Mouse (Mus musculus): Measurements from ENCODE around the gene Cct7. TPM values are rescaled to one million over a fixed set of nuclear protein-coding genes. Genes with fewer than 3 reads are reported as not detected.
A peak's percentile ranks its signal among the peaks of the same experiment; 100 is the strongest.

Gene Cct7
- polyA plus RNA-seq, 1 experiment from 2014 or later, result 672 TPM

DNA sequence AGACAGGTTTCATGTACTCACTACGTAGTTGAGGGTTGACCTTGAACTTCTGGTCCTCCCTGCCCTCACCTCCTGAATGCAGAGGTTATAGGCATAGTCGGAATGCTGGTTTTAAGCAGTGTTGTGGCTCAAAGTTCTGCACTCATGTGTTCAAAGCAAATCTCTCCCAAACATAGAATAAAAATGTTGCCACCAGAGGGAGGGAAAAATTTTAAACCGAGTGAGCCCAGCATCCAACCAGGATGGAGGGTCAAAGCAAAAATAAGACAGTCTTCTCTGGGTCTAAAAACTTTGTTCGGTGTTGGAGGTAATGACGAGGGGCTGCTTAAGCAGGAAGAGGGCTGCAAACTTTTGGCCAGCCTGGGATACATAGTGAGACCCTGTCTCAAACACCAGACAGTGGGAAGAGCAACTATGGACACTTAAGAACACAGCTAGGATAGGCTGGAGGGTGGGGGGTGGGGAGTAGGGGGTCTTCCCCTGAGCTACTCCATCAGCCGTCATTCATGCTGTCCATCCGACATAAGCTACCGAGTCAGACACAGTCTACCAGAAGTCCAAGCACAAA is 20.0 kb upstream of the Cct7 start:
- Histone ChIP-seq H3K9ac (ENCODE audit: low read length) (peak overlapping the region; percentile 82), H3K36me3 (ENCODE audit: control insufficient read depth, insufficient read depth, low read length) (no peaks in the 10 kb centered on the region), H3K27ac (ENCODE audit: low read depth, low read length) (no peak overlapping the region), H3K4me1 (ENCODE audit: control insufficient read depth, insufficient read depth, low read length) (no peaks in the 10 kb centered on the region; the same call in 1 of the 2 replicates), H3K27me3 (ENCODE audit: control insufficient read depth, insufficient read depth, low read length) (no peaks in the 10 kb centered on the region), H3K4me3 (ENCODE audit: low read depth, low read length) (peak overlapping the region; percentile 89), H3K9me3 (ENCODE audit: control insufficient read depth, low read length) (no peaks in the 10 kb centered on the region), H3K4me2 (peak overlapping the region; percentile 80)
- DNase-seq (ENCODE audit: low spot score, missing footprints) (no peak), ATAC-seq (ENCODE audit: low FRiP score) (peak; percentile 85)
- WGBS, result 52% methylated on average over 8 of the region's 8 CpGs

DNA sequence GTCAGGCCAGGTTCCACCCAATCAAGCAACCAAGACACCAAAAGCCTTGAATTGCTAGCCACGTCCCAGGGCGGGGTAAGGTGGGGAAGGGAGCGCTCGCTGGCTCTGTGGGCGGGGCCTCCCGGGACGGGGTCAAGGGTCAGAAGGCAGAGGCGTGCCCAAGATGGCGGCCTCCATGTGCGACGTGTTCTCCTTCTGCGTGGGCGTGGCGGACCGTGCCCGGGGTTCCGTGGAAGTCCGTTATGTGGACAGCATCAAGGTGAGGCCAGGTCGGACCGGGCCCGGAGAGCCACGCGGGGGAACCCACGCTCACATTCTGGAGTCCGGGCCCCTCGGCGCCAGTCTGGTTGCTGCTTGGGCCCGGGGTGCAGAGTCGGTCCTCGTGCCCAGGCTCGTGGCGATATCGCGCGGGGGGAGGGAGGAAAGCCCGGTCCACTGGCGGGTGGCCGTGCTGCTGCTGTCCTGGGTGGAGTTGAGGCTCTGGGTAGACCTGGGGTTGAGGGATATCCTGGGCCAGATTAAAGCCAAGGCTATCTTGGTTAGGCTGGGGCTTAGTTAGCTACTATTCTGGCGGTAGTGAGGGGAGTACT is 19.4 kb upstream of the Cct7 start, which contains the start of gene Smyd5:
TSS of gene Smyd5 (plus strand) at position 148 of the 590 bp plus-strand sequence.
- peak within 1 kb of the TSS; percentile 82 for H3K9ac ChIP-seq (ENCODE audit: low read length)
- H3K4me2 ChIP-seq, result peak within 1 kb of the TSS; percentile 80
- no peaks in the 10 kb centered on the region for H3K9me3 ChIP-seq (ENCODE audit: control insufficient read depth, low read length)
- peak; percentile 98 for DNase-seq (ENCODE audit: low spot score, missing footprints)
- H3K36me3 ChIP-seq (ENCODE audit: control insufficient read depth, insufficient read depth, low read length), result no peaks in the 10 kb centered on the region
- ATAC-seq (ENCODE audit: low FRiP score), result peak; percentile 89
- no peaks in the 10 kb centered on the region; the same call in 1 of the 2 replicates for H3K4me1 ChIP-seq (ENCODE audit: control insufficient read depth, insufficient read depth, low read length)
- H3K27me3 ChIP-seq (ENCODE audit: control insufficient read depth, insufficient read depth, low read length), result no peaks in the 10 kb centered on the region
- H3K27ac ChIP-seq (ENCODE audit: low read depth, low read length), result no peak within 1 kb of the TSS
- H3K4me3 ChIP-seq (ENCODE audit: low read depth, low read length), result peak within 1 kb of the TSS; percentile 89
- WGBS, result under 1% methylated on average over 39 of the region's 39 CpGs

DNA sequence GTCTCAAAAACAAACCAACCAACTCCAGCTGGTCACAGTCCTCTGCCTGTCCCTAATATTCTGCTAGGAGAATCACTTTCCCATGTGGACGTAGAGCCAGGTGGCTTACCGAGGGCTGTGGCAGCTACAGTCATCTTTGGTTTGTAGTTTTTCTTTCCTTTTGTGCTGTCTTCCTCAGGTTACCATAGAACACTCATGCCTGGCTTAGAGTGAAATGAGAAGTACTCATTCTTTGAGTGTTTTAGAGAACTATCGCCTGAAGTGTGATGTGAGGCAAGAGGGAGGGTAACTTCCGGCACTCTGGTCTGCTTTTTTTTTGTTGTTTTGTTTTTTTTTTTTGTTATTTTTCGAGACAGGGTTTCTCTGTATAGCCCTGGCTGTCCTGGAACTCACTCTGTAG is 17.4 kb upstream of the Cct7 start:
- no peaks in the 10 kb centered on the region; the same call in 1 of the 2 replicates for H3K4me1 ChIP-seq (ENCODE audit: control insufficient read depth, insufficient read depth, low read length)
- DNase-seq (ENCODE audit: low spot score, missing footprints), result no peak
- H3K36me3 ChIP-seq (ENCODE audit: control insufficient read depth, insufficient read depth, low read length), result 0 out of 2 replicates have a peak, but pooled peaks cover under 1% of the 10 kb centered on the region
- ATAC-seq (ENCODE audit: low FRiP score), result no peak
- no peak overlapping the region for H3K4me2 ChIP-seq
- H3K4me3 ChIP-seq (ENCODE audit: low read depth, low read length), result no peak overlapping the region
- H3K27me3 ChIP-seq (ENCODE audit: control insufficient read depth, insufficient read depth, low read length), result no peaks in the 10 kb centered on the region
- H3K9me3 ChIP-seq (ENCODE audit: control insufficient read depth, low read length), result no peaks in the 10 kb centered on the region
- no peak overlapping the region for H3K9ac ChIP-seq (ENCODE audit: low read length)
- 83% methylated on average over 5 of the region's 5 CpGs for WGBS
- H3K27ac ChIP-seq (ENCODE audit: low read depth, low read length), result no peak overlapping the region

DNA sequence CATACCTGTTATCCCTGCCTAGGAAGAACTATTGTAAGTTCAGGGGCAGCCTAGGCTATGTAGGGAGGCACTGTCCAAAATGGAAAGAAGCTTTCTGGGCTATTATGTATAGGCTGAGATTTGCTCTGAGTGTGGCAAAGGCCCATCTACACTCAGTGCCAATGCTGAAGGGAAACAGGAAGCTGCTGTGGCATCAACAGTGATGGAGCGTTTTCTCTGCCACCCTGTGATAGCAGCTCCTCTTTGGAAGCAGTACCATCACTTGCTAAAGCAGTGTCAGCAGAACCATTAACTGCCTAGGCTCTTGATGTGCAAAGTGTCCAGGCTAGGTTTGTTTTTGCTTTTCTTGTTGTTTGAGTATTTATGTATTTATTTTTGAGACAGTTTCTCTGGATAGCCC is 15.1 kb upstream of the Cct7 start:
- H3K4me3 ChIP-seq (ENCODE audit: low read depth, low read length), result no peak overlapping the region
- 81% methylated on average over 1 of the region's 1 CpGs for WGBS

DNA sequence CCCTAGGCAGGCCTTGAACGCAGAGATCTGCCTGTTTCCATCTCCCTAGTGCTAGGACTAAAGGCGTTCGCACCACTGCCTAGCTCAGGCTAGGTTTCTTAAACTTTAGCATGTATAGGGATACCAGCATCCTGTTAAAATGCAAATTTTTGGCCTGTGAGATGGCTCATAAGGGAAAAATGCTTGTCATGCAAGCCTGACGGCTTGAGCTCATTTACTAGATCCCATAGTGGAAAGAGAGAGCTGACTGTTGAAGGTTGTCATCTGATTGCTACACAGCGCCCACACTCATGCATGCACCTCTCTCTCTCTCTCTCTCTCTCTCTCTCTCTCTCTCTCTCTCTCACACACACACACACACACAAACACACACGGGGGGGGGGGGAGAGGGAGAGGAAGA is 14.7 kb upstream of the Cct7 start:
- no peak overlapping the region for H3K9ac ChIP-seq (ENCODE audit: low read length)
- no peak for DNase-seq (ENCODE audit: low spot score, missing footprints)
- no peaks in the 10 kb centered on the region for H3K9me3 ChIP-seq (ENCODE audit: control insufficient read depth, low read length)
- H3K4me3 ChIP-seq (ENCODE audit: low read depth, low read length), result no peak overlapping the region
- no peaks in the 10 kb centered on the region for H3K27me3 ChIP-seq (ENCODE audit: control insufficient read depth, insufficient read depth, low read length)
- no peak overlapping the region for H3K27ac ChIP-seq (ENCODE audit: low read depth, low read length)
- no peaks in the 10 kb centered on the region; the same call in 1 of the 2 replicates for H3K4me1 ChIP-seq (ENCODE audit: control insufficient read depth, insufficient read depth, low read length)
- no peak overlapping the region for H3K4me2 ChIP-seq
- no peak for ATAC-seq (ENCODE audit: low FRiP score)
- 0 out of 2 replicates have a peak, but pooled peaks cover 2% of the 10 kb centered on the region for H3K36me3 ChIP-seq (ENCODE audit: control insufficient read depth, insufficient read depth, low read length)
- 91% methylated on average over 5 of the region's 6 CpGs for WGBS

More for the DNA sequence above, 15.1 kb upstream of the Cct7 start:
- Histone ChIP-seq H3K36me3 (ENCODE audit: control insufficient read depth, insufficient read depth, low read length) (0 out of 2 replicates have a peak, but pooled peaks cover 2% of the 10 kb centered on the region), H3K9me3 (ENCODE audit: control insufficient read depth, low read length) (no peaks in the 10 kb centered on the region), H3K27ac (ENCODE audit: low read depth, low read length) (no peak overlapping the region), H3K9ac (ENCODE audit: low read length) (no peak overlapping the region), H3K4me1 (ENCODE audit: control insufficient read depth, insufficient read depth, low read length) (no peaks in the 10 kb centered on the region; the same call in 1 of the 2 replicates), H3K4me2 (no peak overlapping the region), H3K27me3 (ENCODE audit: control insufficient read depth, insufficient read depth, low read length) (no peaks in the 10 kb centered on the region)
- ATAC-seq (ENCODE audit: low FRiP score), result no peak
- DNase-seq (ENCODE audit: low spot score, missing footprints), result no peak

DNA sequence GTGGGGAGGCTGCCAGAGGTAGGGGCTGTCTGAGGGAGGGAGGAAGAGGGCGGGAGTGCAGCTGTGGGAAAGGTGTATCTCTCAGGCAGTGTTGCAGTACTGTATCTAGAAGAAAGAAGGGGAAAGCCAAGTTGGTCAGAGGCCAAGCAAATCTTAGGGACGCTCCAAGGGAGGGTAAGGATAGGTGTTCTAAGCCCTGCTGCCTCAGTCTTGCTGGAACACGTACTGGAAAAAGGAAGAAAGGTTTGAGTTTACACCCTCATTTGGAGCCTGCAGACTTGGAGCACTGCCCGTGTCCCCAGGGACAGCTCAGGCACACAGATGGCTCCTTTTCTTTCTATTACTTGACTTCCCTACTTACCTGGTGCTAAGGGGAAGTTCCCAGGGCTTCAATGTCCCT is 10.2 kb upstream of the Cct7 start:
- H3K4me1 ChIP-seq (ENCODE audit: control insufficient read depth, insufficient read depth, low read length), result no peaks in the 10 kb centered on the region
- H3K27ac ChIP-seq (ENCODE audit: low read depth, low read length), result no peak overlapping the region
- H3K27me3 ChIP-seq (ENCODE audit: control insufficient read depth, insufficient read depth, low read length), result no peaks in the 10 kb centered on the region
- H3K9me3 ChIP-seq (ENCODE audit: control insufficient read depth, low read length), result no peaks in the 10 kb centered on the region
- H3K36me3 ChIP-seq (ENCODE audit: control insufficient read depth, insufficient read depth, low read length), result peaks cover 8% of the 10 kb centered on the region
- H3K4me3 ChIP-seq (ENCODE audit: low read depth, low read length), result no peak overlapping the region
- ATAC-seq (ENCODE audit: low FRiP score) (no peak), DNase-seq (ENCODE audit: low spot score, missing footprints) (no peak)
- H3K9ac ChIP-seq (ENCODE audit: low read length), result no peak overlapping the region
- no peak overlapping the region for H3K4me2 ChIP-seq
- WGBS, result 91% methylated on average over 4 of the region's 4 CpGs

DNA sequence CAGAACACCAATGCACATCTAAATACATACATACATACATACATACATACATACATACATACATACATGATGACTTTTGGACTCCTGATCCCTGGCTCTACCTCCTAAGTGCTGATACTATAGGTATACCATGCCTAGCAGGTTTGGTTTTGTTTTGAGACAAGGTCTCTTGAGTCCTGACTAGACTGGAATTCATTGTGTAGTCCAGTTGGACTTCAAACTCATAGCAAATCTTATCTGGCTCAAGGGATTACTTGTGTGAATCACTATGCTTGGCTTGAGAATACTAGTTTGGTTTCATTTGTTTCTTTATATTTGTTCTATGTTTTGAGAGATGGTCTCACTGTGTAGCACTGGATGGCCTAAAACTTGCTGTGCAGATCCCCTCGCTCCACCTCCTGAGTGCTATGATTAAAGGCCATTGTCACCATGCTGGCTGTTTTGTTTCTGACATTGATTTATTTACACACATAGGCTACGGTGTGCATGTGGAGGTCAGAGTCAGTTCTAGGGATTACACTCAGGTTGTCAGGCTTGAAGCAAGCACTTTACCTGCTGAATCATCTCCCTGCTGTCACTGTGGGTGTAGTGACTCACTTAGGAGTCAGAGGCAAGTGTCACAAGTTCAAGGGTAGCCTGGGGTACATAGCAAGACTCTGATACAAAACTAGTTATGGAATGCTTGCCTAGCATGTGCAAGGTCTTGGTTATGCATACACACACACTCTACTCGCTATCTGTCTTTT is 7.7 kb upstream of the Cct7 start:
- 95% methylated on average over 3 of the region's 3 CpGs for WGBS
- no peak overlapping the region for H3K4me2 ChIP-seq
- H3K36me3 ChIP-seq (ENCODE audit: control insufficient read depth, insufficient read depth, low read length), result peaks cover 11% of the 10 kb centered on the region
- ATAC-seq (ENCODE audit: low FRiP score) (no peak), DNase-seq (ENCODE audit: low spot score, missing footprints) (no peak)
- H3K4me3 ChIP-seq (ENCODE audit: low read depth, low read length), result no peak overlapping the region
- no peaks in the 10 kb centered on the region for H3K4me1 ChIP-seq (ENCODE audit: control insufficient read depth, insufficient read depth, low read length)
- no peak overlapping the region for H3K9ac ChIP-seq (ENCODE audit: low read length)
- no peaks in the 10 kb centered on the region for H3K9me3 ChIP-seq (ENCODE audit: control insufficient read depth, low read length)
- no peaks in the 10 kb centered on the region for H3K27me3 ChIP-seq (ENCODE audit: control insufficient read depth, insufficient read depth, low read length)
- H3K27ac ChIP-seq (ENCODE audit: low read depth, low read length), result no peak overlapping the region

DNA sequence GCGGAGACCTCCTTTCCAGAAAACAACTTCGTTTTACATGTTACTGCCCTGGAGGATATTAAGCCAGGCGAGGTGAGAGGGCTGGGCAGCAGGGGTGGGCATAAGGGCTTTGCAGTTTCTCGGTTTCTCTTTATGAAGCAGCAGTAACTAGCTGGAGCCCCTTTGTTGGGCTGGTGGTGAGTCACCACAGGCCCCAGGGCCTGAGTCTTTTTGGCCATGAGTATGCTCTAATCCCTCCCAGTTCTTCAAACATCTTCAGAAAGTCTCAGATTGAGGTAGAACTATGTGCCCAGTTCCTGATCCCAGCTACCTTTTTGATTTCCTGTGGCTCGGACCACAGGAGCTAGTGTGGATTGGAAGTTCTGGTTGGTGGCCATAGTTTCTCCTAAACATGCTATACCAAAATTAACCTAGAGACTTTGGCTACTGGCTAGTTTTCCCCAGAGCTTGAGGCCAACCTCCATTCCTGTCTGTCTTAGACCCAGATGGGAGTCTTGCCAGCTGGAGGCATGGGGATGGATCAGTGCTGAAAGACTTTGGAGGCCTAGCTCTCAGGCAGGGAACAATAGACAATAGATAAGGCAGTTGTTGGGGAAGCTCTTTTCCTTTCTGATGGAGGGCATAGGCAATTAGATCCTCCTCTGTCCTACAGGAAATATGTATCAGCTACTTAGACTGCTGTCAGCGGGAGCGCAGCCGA is 6.9 kb upstream of the Cct7 start:
- no peak overlapping the region for H3K27ac ChIP-seq (ENCODE audit: low read depth, low read length)
- no peaks in the 10 kb centered on the region for H3K4me1 ChIP-seq (ENCODE audit: control insufficient read depth, insufficient read depth, low read length)
- no peak overlapping the region for H3K9ac ChIP-seq (ENCODE audit: low read length)
- H3K9me3 ChIP-seq (ENCODE audit: control insufficient read depth, low read length), result no peaks in the 10 kb centered on the region
- H3K4me3 ChIP-seq (ENCODE audit: low read depth, low read length), result no peak overlapping the region
- H3K4me2 ChIP-seq, result no peak overlapping the region
- DNase-seq (ENCODE audit: low spot score, missing footprints) (no peak), ATAC-seq (ENCODE audit: low FRiP score) (no peak)
- 88% methylated on average over 8 of the region's 8 CpGs for WGBS
- H3K36me3 ChIP-seq (ENCODE audit: control insufficient read depth, insufficient read depth, low read length), result peaks cover 9% of the 10 kb centered on the region
- H3K27me3 ChIP-seq (ENCODE audit: control insufficient read depth, insufficient read depth, low read length), result no peaks in the 10 kb centered on the region

All from midbrain, embryonic 11.5 days (tissue).